Mouse (Mus musculus): Measurements from ENCODE around the gene Acsl1.

The Acsl1 gene

DNA sequence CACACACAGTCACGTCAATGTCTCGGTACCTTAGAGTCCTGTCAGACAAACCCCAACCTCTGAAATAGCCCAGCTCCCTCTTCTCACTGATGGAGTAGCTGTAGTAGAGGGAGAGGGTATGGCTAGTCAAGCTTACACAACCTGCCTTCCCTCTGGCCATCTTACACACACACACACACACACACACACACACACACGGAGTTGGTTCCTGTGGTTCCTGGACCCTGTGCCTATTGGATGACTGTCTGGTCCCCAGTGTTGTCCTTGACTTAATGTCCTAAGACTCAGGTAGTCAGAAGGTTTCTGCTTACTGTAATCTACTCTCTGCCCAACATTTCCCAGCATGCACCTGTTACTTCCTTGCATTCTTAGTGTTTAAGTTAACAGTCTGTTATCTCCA lies 5.1 kb downstream of the Acsl1 start:
- no peak for DNase-seq

- DNase-seq: no peak
Measured at GRCm38 (mm10) chr8:46477747-46478458, 7.1 kb downstream of the Acsl1 start.

DNA sequence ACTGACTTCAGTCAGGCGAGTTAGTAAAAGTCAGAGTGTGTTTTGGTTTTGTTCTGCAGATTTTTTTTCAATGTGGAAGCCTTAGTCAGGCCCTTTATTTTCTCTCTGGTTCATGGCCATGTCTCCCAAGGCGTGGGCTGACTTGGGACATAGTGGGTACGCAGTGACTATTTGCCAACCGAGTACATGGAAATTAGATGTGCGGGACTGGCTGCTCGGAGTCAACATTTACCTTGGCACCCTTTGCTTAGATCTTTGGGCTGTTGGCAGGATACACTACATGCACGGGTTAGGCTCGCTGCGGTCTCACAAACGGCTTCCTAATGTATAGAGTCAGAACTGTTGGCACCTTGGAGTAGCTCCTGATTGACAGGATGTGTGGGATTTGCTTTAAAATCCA lies 7.9 kb downstream of the Acsl1 start:
- no peak for DNase-seq

DNA sequence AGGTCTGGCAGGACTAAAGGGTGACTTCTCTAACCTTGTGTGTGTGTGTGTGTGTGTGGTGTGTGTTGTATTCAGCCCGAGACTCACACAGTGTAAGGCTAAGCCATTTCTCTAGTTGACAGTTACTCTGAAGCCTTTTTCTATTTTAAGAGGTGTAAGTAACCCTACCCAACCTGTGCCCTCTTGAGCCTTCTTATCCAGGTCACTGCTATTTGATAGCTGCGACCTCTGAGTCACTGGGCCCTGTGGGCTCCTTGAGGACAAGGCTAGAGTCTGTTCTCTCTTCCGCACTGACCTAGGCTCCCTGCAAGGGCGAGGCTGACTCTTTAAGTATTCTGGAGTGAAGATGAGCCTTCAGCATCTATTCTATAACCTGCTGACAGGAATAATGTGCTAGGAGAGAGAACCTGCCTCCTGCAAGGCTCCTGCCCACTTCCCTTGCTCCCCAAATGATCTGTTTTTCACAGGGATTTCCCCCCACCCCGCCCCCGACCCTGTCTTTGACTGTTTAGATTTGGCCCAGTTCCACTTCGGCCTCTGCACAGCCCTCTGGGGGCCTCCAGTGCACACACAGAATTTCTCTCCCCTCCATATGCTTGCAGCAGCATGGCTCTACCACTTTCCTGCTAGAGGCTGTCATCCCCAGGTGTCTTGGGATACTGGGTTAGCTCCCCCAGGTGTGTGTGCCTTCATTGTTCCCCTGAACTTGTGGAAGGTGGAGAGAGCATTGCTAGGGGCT lies 9.1 kb downstream of the Acsl1 start:
- DNase-seq: no peak

DNA sequence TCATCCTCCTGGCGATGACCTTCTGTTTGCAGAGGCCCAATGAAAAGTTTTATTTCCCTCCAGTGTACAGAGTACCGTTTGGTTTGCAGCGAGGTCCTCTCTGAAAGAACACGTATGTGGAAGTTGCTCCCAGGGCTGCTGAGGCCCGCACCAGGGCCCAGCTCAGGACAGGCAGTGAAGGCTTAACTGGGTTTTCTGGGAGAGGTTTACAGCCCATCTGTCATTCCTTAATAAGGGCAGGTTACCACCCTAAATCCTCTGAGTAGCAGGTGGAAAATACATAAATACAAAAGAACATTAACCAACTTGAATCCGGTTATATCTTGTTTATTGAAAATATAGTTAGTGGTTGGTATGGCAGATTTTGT lies 9.7 kb downstream of the Acsl1 start:
- no peak for DNase-seq

DNA sequence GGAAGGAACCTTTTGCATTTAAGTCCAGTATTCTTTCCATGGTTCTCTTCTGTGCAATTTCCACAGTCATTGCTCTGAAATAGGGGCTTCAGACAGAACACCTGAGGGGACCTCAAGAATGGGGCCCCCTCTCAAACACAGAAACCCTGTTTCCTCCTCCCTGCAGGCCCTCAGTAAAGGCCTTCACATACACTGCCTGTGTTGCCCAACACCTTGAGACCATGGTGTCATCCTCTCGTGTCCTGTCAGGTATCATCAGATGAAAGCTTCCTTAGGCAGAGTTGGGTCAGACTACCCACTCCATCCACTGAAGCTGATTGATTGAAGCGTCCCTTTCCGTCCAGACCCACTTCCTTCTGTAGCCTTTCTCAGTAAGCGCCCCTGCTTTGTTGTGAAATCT lies 11.9 kb downstream of the Acsl1 start:
- no peak for DNase-seq

DNA sequence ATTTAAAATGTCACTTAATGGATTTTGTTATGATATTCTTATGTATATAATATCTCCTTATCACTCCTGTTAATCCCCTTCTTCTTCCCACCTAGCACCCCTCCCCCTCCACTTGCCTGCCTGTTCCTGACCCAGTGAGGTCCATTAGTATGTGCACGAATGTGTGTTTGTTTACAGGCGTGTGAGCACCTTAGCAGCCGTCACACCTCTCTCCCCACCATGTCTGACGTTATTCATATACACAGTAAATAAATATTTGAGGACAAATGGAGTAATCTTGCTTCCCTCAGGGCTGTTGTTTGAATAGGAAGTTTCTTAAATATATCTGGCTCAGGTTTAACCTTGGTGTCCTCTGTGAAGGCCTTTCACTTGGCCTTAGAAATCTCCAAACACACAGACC lies 12.4 kb downstream of the Acsl1 start:
- DNase-seq: no peak

DNA sequence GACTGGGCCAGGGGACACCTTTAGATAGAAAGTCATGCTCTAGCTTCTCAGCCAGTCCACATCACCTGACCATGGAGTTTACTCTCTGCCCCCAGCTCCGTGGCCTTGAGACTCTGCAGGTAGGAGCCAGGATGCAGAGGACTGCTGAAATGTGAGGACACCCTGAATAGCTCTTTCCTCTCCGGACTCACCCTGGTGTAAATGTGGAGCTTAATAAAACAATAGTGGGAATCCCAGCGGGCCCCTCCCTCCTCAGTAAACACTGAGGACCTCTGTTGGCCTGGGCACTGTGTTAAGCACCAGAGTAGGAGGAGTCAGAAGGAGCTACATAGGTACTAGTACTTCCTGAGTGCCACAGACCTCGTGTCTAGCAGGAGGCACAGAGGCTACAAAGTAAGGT lies 13.2 kb downstream of the Acsl1 start:
- DNase-seq: no peak

DNA sequence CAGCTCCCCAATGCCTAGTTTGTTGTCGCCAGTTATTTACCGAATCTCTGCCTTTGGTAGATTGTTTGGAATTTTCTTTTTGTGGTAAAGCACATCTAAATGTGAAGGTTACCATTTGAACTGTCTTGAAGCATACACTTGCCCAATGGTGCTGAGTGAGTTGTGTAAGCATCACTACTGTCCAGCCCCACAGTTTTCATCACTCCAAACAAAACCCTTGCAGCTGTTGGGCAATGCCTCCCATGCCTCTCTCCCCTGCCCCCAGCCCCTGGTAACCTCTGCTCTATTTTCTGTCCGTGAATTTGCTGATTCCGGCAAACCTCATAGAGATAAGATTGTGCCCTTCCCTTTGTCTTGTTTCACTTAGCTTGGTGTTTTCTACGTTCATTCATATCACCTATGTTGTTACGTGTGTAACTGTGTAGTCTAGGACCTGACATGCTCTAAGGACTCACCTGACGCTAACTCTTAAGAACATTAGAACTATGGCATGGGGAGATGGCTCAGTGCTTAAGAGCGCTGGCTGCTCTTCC lies 14.2 kb downstream of the Acsl1 start:
- DNase-seq: no peak

DNA sequence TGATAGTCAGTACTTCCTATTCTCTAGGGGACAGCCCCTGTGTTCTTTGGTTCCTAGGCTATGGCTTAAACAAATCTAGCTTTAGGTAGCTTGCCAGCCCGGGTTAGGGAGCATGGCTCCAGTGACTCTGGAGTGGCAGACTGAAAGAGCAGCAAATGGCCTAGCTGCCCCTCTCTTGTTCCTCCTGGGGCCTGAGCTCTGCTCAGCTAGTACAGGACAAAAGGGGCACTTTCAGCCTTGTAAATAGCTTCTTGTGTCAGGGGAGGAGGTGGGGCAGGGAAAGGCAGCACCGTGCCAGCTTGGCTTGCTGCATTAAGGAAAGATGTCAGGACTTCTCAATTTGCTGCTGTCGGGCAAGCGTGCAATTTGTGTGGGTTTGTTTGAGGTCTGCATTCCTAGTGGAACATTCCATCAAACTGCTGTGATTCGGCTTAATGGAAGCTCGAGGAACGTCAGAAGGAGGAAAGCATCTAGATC lies 17.3 kb downstream of the Acsl1 start:
- DNase-seq: no peak

DNA sequence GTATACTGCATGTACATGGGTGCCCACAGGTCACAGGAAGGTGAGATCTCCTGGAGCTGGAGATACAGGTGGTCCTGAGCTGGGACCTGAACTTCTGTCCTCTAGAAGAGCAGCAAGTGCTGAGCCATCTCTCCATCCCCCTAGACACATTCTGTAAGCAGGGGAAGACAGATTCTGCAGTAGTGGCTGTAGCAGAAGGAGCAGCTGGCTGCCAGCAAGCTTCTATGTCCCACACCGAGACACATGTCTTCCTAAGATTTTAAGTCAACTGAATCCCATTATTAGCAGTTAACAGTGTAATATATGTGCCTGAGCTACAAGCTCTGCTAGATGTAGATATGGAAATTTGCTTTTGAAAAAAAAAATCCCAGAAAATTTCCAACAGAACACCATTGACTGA lies 18.4 kb downstream of the Acsl1 start:
- DNase-seq: no peak

DNA sequence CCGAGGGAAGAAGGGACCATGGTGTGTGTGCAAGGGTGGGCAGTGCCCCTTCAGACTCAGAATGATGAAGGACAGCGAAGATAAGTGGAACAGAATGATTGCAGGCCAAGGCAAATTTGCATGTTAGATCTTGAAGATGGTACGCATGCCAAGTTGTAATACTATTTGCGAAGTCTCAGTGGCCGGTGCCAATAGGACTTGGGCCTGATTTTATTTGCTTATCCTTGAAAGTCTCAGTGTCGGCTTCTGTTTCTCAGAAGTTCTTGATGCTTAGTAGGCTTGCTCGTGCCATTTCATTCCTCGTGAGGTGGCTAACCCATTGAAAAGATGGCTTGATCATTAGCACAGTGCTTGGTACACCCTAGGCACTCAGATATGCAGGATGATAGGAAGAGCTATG lies 19.4 kb downstream of the Acsl1 start:
- DNase-seq: no peak

DNA sequence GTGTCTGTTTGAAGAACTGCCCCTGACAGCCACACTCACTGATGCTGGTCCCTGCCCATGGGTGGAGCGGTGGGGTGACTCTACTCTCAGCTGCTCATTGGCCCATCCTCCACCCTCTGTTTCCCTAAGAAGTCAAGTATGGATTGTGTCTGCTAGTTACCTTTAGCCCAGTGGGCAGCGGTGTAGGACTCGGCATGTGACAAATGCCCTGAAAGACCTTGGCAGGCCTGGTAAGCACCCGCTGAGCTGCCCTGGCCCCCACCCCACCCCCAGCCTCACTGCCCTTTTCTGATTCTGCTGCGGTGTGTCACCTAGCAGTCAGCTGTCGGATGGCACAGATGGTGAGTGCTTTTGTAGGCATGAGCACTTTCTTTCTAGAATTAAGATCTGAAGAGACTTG lies 20.0 kb downstream of the Acsl1 start:
- no peak for DNase-seq

DNA sequence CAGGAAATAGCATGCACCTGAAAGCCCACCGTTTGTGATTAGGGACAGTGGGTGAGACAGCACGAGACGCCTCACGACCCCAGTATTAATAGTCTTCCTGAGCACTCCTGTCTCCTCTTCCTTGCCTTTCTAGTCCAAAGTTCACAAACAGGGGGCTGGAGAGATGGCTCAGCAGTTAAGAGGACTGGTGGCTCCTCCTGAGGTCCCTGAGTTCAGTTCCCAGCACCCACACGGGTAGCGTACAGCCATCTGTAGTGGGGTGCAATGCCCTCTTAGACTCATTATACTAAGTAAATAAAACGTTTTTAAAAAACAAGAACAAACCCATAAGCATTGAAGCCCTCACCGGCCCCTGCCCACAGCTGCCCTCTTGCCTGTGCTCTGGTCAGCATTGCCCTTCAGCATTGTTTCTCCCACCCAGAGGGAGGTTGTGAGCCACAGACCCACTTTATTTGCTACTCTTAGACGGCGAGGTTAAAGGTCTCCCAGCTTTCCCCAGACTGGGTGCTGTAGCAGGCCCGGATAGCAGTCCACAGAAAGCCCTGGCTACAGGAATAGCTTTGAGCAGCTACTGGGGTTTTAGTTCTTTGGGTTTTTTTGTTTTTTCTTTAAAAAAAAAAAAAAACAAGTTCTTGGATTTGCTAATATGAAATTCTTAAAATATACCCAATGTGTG lies 22.8 kb downstream of the Acsl1 start:
- no peak for DNase-seq

DNA sequence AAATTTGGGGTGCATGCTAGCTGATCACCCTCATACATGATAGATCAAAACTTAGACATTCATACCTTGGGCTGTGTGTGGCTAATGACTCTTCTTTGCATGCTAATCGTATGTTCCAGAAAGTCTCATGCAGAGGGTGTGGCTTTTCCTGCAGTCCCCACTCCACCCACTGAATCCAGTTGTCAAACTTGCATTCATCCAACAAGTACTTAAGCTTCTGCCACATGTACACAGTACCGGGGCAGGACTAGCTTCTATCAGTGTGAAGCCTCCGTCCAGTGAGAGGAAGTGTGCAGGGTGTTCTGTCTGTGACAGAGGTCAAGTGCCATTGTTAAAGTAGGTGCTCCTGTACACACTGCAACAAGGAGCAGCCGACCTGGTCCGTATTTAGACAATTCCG lies 26.0 kb downstream of the Acsl1 start:
- no peak for DNase-seq

GRCm38 (mm10) chr8:46497314-46498011 lies 26.6 kb downstream of the Acsl1 start:
- DNase-seq: no peak

GRCm38 (mm10) chr8:46499376-46500061 lies 28.7 kb downstream of the Acsl1 start:
- no peak for DNase-seq

GRCm38 (mm10) chr8:46502333-46503071 lies 31.7 kb downstream of the Acsl1 start:
- no peak for DNase-seq

GRCm38 (mm10) chr8:46503072-46503695 lies 32.3 kb downstream of the Acsl1 start:
- no peak for DNase-seq

DNA sequence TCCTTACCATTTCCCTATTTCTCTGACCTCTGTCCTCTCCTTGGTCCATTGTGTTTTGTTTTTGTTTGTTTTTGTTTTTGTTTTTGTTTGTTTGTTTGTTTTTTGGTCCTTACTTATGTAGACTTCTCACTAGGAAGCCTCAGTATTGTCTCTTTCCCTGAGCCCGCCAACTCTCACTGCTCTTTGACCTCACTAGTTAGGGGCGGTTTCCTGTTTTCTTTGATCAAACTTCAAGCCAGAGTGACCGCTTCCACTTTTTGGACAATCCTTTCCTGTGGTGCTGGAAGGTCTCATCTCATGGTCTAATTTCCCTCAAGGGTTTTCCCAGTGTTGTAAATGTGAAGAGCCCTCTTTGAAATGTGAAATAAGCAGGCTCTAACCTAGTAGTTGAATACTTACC lies 33.4 kb downstream of the Acsl1 start:
- DNase-seq: no peak

Data from right cerebral cortex, postnatal 4 days (tissue).